Mouse (Mus musculus) lung, adult 18-20 months (tissue): ENCODE results near the gene Gprc6a.
A peak's percentile ranks its signal among the peaks of the same experiment; 100 is the strongest.

Source experiments
- DNase-seq, 2 experiments: peaks; one replicate each; pipeline ENCODE4 v3.0.0; 2022; ENCODE audit warnings: mixed read lengths in 2 of 2

Gene Gprc6a

GRCm38 (mm10) chr10:51584919-51585318 is 46.3 kb downstream of the Gprc6a start:
- DNase-seq = peak; percentile 22 to 52

GRCm38 (mm10) chr10:51584378-51584777 is 46.9 kb downstream of the Gprc6a start:
- no peak for DNase-seq

GRCm38 (mm10) chr10:51571225-51571996 is 59.9 kb downstream of the Gprc6a start:
- peak; percentile 17 to 21 for DNase-seq
